Mouse (Mus musculus) gastrocnemius, postnatal 14 days (tissue): ENCODE measurements around the gene D630003M21Rik. TPM values are rescaled to one million over a fixed set of nuclear protein-coding genes. Genes with fewer than 3 reads are reported as not detected.

Experiments
- DNase-seq: peaks from one replicate; pipeline ENCODE4 v3.0.0; 2021; ENCODE audit warnings: mixed read lengths
- intact Hi-C: fragments of 180-260 bp; cut with DNase I; formaldehyde crosslinking; loops from one replicate; pipeline ENCODE4 v1.15.1; 2025; ENCODE audit warnings: low total_unique reads
- total RNA-seq, 2 experiments: library from RNA; stranded (reverse); gene quantifications; 2 replicates each; pipeline ENCODE4 v1.2.3; 2021

Gene D630003M21Rik
- total RNA-seq, 2 experiments from 2014 or later: 3.3 to 4.2 TPM

GRCm38 (mm10) chr2:158241126-158241738, 12.2 kb upstream of the D630003M21Rik start:
- intact Hi-C loops: no loop called here
- DNase-seq: no peak

GRCm38 (mm10) chr2:158238101-158238500, 9.1 kb upstream of the D630003M21Rik start:
- DNase-seq: no peak
- intact Hi-C loops: no loop called here

GRCm38 (mm10) chr2:158236698-158237097, 7.7 kb upstream of the D630003M21Rik start:
- intact Hi-C loops: no loop called here
- DNase-seq: no peak

- no peak for DNase-seq
- intact Hi-C loops: no loop called here
Observed at GRCm38 (mm10) chr2:158233106-158233505, 4.1 kb upstream of the D630003M21Rik start.

GRCm38 (mm10) chr2:158232414-158232813, 3.4 kb upstream of the D630003M21Rik start:
- intact Hi-C loops: no loop called here

GRCm38 (mm10) chr2:158231071-158231470, 2.0 kb upstream of the D630003M21Rik start:
- intact Hi-C loops: no loop called here
- no peak for DNase-seq

More at GRCm38 (mm10) chr2:158232414-158232813, 3.4 kb upstream of the D630003M21Rik start:
- no peak for DNase-seq

GRCm38 (mm10) chr2:158230617-158231016, 1.6 kb upstream of the D630003M21Rik start:
- no peak for DNase-seq
- intact Hi-C loops: no loop called here

GRCm38 (mm10) chr2:158229503-158229892, 476 bp upstream of the D630003M21Rik start:
- intact Hi-C loops: no loop called here
- no peak for DNase-seq

- intact Hi-C loops: no loop called here
- peak; percentile 68 for DNase-seq
Observed at GRCm38 (mm10) chr2:158225301-158225700, 3.7 kb downstream of the D630003M21Rik start.

- no peak for DNase-seq
- intact Hi-C loops: no loop called here
Observed at GRCm38 (mm10) chr2:158223497-158223896, 5.5 kb downstream of the D630003M21Rik start.

- peak; percentile 62 for DNase-seq
- intact Hi-C loops: no loop called here
Observed at GRCm38 (mm10) chr2:158222664-158223063, 6.4 kb downstream of the D630003M21Rik start.

- intact Hi-C loops: no loop called here
- no peak for DNase-seq
Observed at GRCm38 (mm10) chr2:158221446-158222084, 7.5 kb downstream of the D630003M21Rik start.

- no peak for DNase-seq
- intact Hi-C loops: no loop called here
Observed at GRCm38 (mm10) chr2:158219562-158219961, 9.5 kb downstream of the D630003M21Rik start.

- no peak for DNase-seq
- intact Hi-C loops: no loop called here
Observed at GRCm38 (mm10) chr2:158216510-158216909, 12.5 kb downstream of the D630003M21Rik start.

- intact Hi-C loops: no loop called here
Observed at GRCm38 (mm10) chr2:158215283-158216117, 13.5 kb downstream of the D630003M21Rik start.

GRCm38 (mm10) chr2:158211764-158212471, 17.1 kb downstream of the D630003M21Rik start:
- DNase-seq: no peak
- intact Hi-C loops: loop anchor here (5.0 kb wide), 1 partner anchor 130 kb away; no protein-coding TSS in a partner anchor

More at GRCm38 (mm10) chr2:158215283-158216117, 13.5 kb downstream of the D630003M21Rik start:
- peak; percentile 61 for DNase-seq

- DNase-seq: no peak
- intact Hi-C loops: loop anchor here (5.0 kb wide), 1 partner anchor 131 kb away; no protein-coding TSS in a partner anchor
Observed at GRCm38 (mm10) chr2:158210958-158211357, 18.1 kb downstream of the D630003M21Rik start.

- intact Hi-C loops: loop anchor here (5.0 kb wide), 1 partner anchor 132 kb away; no protein-coding TSS in a partner anchor
- DNase-seq: peak; percentile 46
Observed at GRCm38 (mm10) chr2:158210503-158210902, 18.5 kb downstream of the D630003M21Rik start.

GRCm38 (mm10) chr2:158209776-158210175, 19.2 kb downstream of the D630003M21Rik start:
- no peak for DNase-seq
- intact Hi-C loops: loop anchor here (2.0 to 10.0 kb wide), 3 partner anchors 51 to 605 kb away; no protein-coding TSS in a partner anchor
